Mouse (Mus musculus): ENCODE results near the gene Lrrc30.

DNA sequence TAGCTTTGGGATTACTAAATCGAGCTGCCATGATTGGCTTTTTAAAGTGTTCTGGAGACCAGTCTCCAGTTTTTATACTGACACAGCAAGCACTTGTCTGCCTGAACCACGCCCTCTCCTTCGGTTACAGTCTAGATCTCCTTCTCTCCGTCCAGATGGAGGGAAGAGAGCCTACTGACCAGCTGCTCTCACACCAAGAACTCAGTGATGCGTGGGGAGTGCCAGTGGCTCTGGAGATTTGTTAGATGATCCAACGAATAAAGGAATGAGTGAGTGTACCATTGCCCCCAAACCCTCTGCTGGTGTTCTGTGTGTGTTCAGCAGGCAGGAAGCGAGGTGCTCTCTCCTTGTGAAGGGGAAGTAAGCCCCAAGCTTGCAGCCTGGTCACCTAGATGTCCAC lies 48.0 kb downstream of the Lrrc30 start:
- no peak for TF ChIP-seq CTCF (IDR thresholded peaks at IDR 0.05; ENCODE audit: low read depth)
- no peak for TF ChIP-seq EP300 (IDR thresholded peaks at IDR 0.05; ENCODE audit: low read depth)
